Mouse (Mus musculus): ENCODE measurements around the gene Snrpd3.
"Not testable (repeated sequence)": the region's sequence is repeated elsewhere in the genome, so short reads cannot be mapped to it uniquely, and the experiment has no call there.

Snrpd3 gene

GRCm38 (mm10) chr10:75517073-75517757, at the start of gene Snrpd3:
Gene Snrpd3, plus strand, starts transcription at chr10:75517551.
- in situ Hi-C loops (cut with MboI), result no loop called here

- in situ Hi-C loops (cut with MboI), result no loop called here
Observed at GRCm38 (mm10) chr10:75473411-75473810, 43.9 kb upstream of the Snrpd3 start.

- in situ Hi-C loops (cut with MboI), result no loop called here
Observed at GRCm38 (mm10) chr10:75474571-75474970, 42.8 kb upstream of the Snrpd3 start.

GRCm38 (mm10) chr10:75475139-75475850, 42.1 kb upstream of the Snrpd3 start:
- in situ Hi-C loops (cut with MboI), result not testable (repeated sequence)

GRCm38 (mm10) chr10:75477034-75477433, 40.3 kb upstream of the Snrpd3 start:
- in situ Hi-C loops (cut with MboI), result no loop called here

- in situ Hi-C loops (cut with MboI), result loop anchor here (5.0 kb wide), 1 partner anchor 33 kb away; no protein-coding TSS in a partner anchor
Observed at GRCm38 (mm10) chr10:75479955-75480354, 37.4 kb upstream of the Snrpd3 start.

- in situ Hi-C loops (cut with MboI), result loop anchor here (5.0 kb wide), 1 partner anchor 34 kb away; no protein-coding TSS in a partner anchor
Observed at GRCm38 (mm10) chr10:75481703-75482102, 35.6 kb upstream of the Snrpd3 start.

- in situ Hi-C loops (cut with MboI), result loop anchor here (5.0 kb wide), 1 partner anchor 35 kb away; no protein-coding TSS in a partner anchor
Observed at GRCm38 (mm10) chr10:75482271-75482670, 35.1 kb upstream of the Snrpd3 start.

GRCm38 (mm10) chr10:75482919-75483483, 34.4 kb upstream of the Snrpd3 start:
- in situ Hi-C loops (cut with MboI), result loop anchor here (5.0 kb wide), 1 partner anchor 36 kb away; no protein-coding TSS in a partner anchor

- in situ Hi-C loops (cut with MboI), result loop anchor here (5.0 kb wide), 1 partner anchor 37 kb away; no protein-coding TSS in a partner anchor
Observed at GRCm38 (mm10) chr10:75484066-75484465, 33.3 kb upstream of the Snrpd3 start.

GRCm38 (mm10) chr10:75484767-75485166, 32.6 kb upstream of the Snrpd3 start:
- in situ Hi-C loops (cut with MboI), result loop anchor here (5.0 kb wide), 1 partner anchor 37 kb away; no protein-coding TSS in a partner anchor

- in situ Hi-C loops (cut with MboI), result no loop called here
Observed at GRCm38 (mm10) chr10:75486086-75486979, 31.0 kb upstream of the Snrpd3 start.

- in situ Hi-C loops (cut with MboI), result no loop called here
Observed at GRCm38 (mm10) chr10:75487131-75487530, 30.2 kb upstream of the Snrpd3 start.

- in situ Hi-C loops (cut with MboI), result no loop called here
Observed at GRCm38 (mm10) chr10:75489522-75489921, 27.8 kb upstream of the Snrpd3 start.

GRCm38 (mm10) chr10:75490731-75491130, 26.6 kb upstream of the Snrpd3 start:
- in situ Hi-C loops (cut with MboI), result no loop called here

- in situ Hi-C loops (cut with MboI), result no loop called here
Observed at GRCm38 (mm10) chr10:75491234-75491935, 26.0 kb upstream of the Snrpd3 start.

GRCm38 (mm10) chr10:75491936-75492262, 25.5 kb upstream of the Snrpd3 start:
- in situ Hi-C loops (cut with MboI), result no loop called here

- in situ Hi-C loops (cut with MboI), result no loop called here
Observed at GRCm38 (mm10) chr10:75495304-75495703, 22.0 kb upstream of the Snrpd3 start.

GRCm38 (mm10) chr10:75495921-75496320, 21.4 kb upstream of the Snrpd3 start:
- in situ Hi-C loops (cut with MboI), result no loop called here

GRCm38 (mm10) chr10:75499214-75499613, 18.1 kb upstream of the Snrpd3 start:
- in situ Hi-C loops (cut with MboI), result not testable (repeated sequence)

GRCm38 (mm10) chr10:75499791-75500190, 17.6 kb upstream of the Snrpd3 start:
- in situ Hi-C loops (cut with MboI), result no loop called here

Measured in mature B cell (primary cell).